Mouse (Mus musculus): ENCODE results near the gene Hras. TPM values are rescaled to one million over a fixed set of nuclear protein-coding genes. Genes with fewer than 3 reads are reported as not detected.

Gene Hras
- total RNA-seq, 4 experiments from 2014 or later = 81.0 to 107 (median 87.7) TPM

Small RNA genes within 50 kb of the gene (microRNA-seq; reads per million reads assigned to microRNA genes)
- gene Mir210 = 175 reads per million, percentile 65 among the genes with 10 or more reads in this experiment

Other genes starting within 250 kb of the Hras start
- gene Ifitm5, start 243.7 kb downstream of the Hras start, total RNA-seq (2022) = under 1 TPM in 3 of 4 experiments, not detected in 1; 0.35 to 0.72 (median 0.37) TPM
- not detected for gene Gm45717, start 238.1 kb downstream of the Hras start, total RNA-seq (2022)
- 100 to 1,000 TPM in 1 of 4 experiments, 10 to 100 TPM in 3; 86.2 to 101 (median 90.3) TPM for gene Ifitm2, start 238.0 kb downstream of the Hras start, total RNA-seq (2022)
- gene Ifitm1, start 226.8 kb downstream of the Hras start, total RNA-seq (2022) = 1 to 10 TPM; 1.6 to 6.3 (median 5.0) TPM
- 100 to 1,000 TPM in 1 of 4 experiments, 10 to 100 TPM in 3; 83.5 to 104 (median 88.4) TPM for gene Ifitm3, start 183.2 kb downstream of the Hras start, total RNA-seq (2022)
- gene Ifitm6, start 176.1 kb downstream of the Hras start, total RNA-seq (2022) = 1 to 10 TPM in 1 of 4 experiments, not detected in 3; 4.9 TPM
- not detected for gene Gm17387, start 164.9 kb downstream of the Hras start, total RNA-seq (2022)
- gene B4galnt4, start 132.9 kb downstream of the Hras start, total RNA-seq (2022) = not detected
- under 1 TPM; 0.19 to 0.35 (median 0.27) TPM for gene Pkp3, start 115.8 kb downstream of the Hras start, total RNA-seq (2022)
- 1 to 10 TPM; 4.8 to 6.5 (median 5.6) TPM for gene Sigirr, start 93.4 kb downstream of the Hras start, total RNA-seq (2022)
- gene Ano9, start 76.2 kb downstream of the Hras start, total RNA-seq (2022) = under 1 TPM in 3 of 4 experiments, not detected in 1; 0.08 to 0.41 (median 0.14) TPM
- gene Ptdss2, start 71.6 kb downstream of the Hras start, total RNA-seq (2022) = 10 to 100 TPM; 28.0 to 35.8 (median 29.7) TPM
- 10 to 100 TPM; 71.3 to 75.2 (median 72.9) TPM for gene Rnh1, start 21.1 kb downstream of the Hras start, total RNA-seq (2022)
- 1 to 10 TPM; 1.8 to 3.4 (median 3.0) TPM for gene Lrrc56, start 152 bp upstream of the Hras start, total RNA-seq (2022)
- not detected for gene Lmntd2, start 20.1 kb upstream of the Hras start, total RNA-seq (2022)
- gene Rassf7, start 21.9 kb upstream of the Hras start, total RNA-seq (2022) = under 1 TPM in 3 of 4 experiments, not detected in 1; 0.66 to 0.90 (median 0.73) TPM
- 10 to 100 TPM; 26.2 to 38.2 (median 31.9) TPM for gene Phrf1, start 34.8 kb upstream of the Hras start, total RNA-seq (2022)
- gene Irf7, start 72.5 kb upstream of the Hras start, total RNA-seq (2022) = 1 to 10 TPM; 1.7 to 2.4 (median 2.1) TPM
- not detected for gene Cdhr5, start 82.8 kb upstream of the Hras start, total RNA-seq (2022)
- gene Sct, start 85.1 kb upstream of the Hras start, total RNA-seq (2022) = not detected
- gene Drd4, start 98.0 kb upstream of the Hras start, total RNA-seq (2022) = not detected
- 10 to 100 TPM; 10.8 to 14.7 (median 12.7) TPM for gene Deaf1, start 133.7 kb upstream of the Hras start, total RNA-seq (2022)
- 10 to 100 TPM; 13.7 to 16.6 (median 15.5) TPM for gene Tmem80, start 133.7 kb upstream of the Hras start, total RNA-seq (2022)
- 1 to 10 TPM; 3.7 to 5.0 (median 3.9) TPM for gene Eps8l2, start 144.9 kb upstream of the Hras start, total RNA-seq (2022)
- 100 to 1,000 TPM; 107 to 115 (median 110) TPM for gene Taldo1, start 198.2 kb upstream of the Hras start, total RNA-seq (2022)
- gene Gatd1, start 220.1 kb upstream of the Hras start, total RNA-seq (2022) = 10 to 100 TPM; 13.3 to 16.0 (median 14.8) TPM
- gene Cend1, start 235.5 kb upstream of the Hras start, total RNA-seq (2022) = 1 to 10 TPM in 3 of 4 experiments, under 1 TPM in 1; 0.78 to 1.7 (median 1.4) TPM
- gene Slc25a22, start 243.9 kb upstream of the Hras start, total RNA-seq (2022) = 10 to 100 TPM; 44.3 to 76.1 (median 66.5) TPM